Mouse (Mus musculus) kidney, embryonic 16.5 days (tissue): ENCODE results near the gene Olfr1462. TPM values are rescaled to one million over a fixed set of nuclear protein-coding genes. Genes with fewer than 3 reads are reported as not detected.

ENCODE experiments used
- ATAC-seq: fragments of 200-750 bp; cut with Nextera tagmentation; 2 replicates; pipeline ENCODE4 v1.8.0; 2017; ENCODE audit warnings: moderate TSS enrichment; ENCODE audit not compliant: low FRiP score, low TSS enrichment
- H3K27ac ChIP-seq: fragments of 300-500 bp; sonication (generic); 2 replicates; pipeline ENCODE4 v1.5.1; 2014; ENCODE audit warnings: low read length
- H3K27me3 ChIP-seq: fragments of 300-500 bp; sonication (generic); 2 replicates; pipeline ENCODE4 v1.6.1; 2014; ENCODE audit warnings: low read length, control low read depth, mixed read lengths; ENCODE audit not compliant: insufficient read depth
- H3K36me3 ChIP-seq: fragments of 300-500 bp; sonication (generic); 2 replicates; pipeline ENCODE4 v1.6.1; 2014; ENCODE audit warnings: low read length, control low read depth, mixed read lengths; ENCODE audit not compliant: insufficient read depth
- H3K4me1 ChIP-seq: fragments of 300-500 bp; sonication (generic); 2 replicates; pipeline ENCODE4 v1.6.1; 2014; ENCODE audit warnings: low read length, control low read depth, mixed read lengths; ENCODE audit not compliant: insufficient read depth
- H3K4me2 ChIP-seq: fragments of 300-500 bp; sonication (generic); replicated peaks from 2 replicates; pipeline ENCODE4 v1.6.1; 2014; ENCODE audit warnings: low read depth, low read length
- H3K4me3 ChIP-seq: fragments of 300-500 bp; sonication (generic); 2 replicates; pipeline ENCODE4 v1.5.1; 2014; ENCODE audit warnings: mild to moderate bottlenecking, low read length
- H3K9ac ChIP-seq: fragments of 300-500 bp; sonication (generic); replicated peaks from 2 replicates; pipeline ENCODE4 v1.6.1; 2014; ENCODE audit warnings: low read length
- H3K9me3 ChIP-seq: fragments of 300-500 bp; sonication (generic); 2 replicates; pipeline ENCODE4 v1.6.1; 2016; ENCODE audit warnings: low read length, control low read depth
- WGBS: fragments of 180-500 bp; shearing (Covaris S2); extraction: QIAGEN DNeasy Blood & Tissue Kit; methylation state at CpG from one replicate; pipeline ENCODE4 v1.1.7; 2014; 5-methylcytosine and 5-hydroxymethylcytosine counted together
- polyA plus RNA-seq: library from polyadenylated mRNA; unstranded; fragments of >200 nt; fragmentation: Nextera tagmentation; extraction: Ambion mirVana; gene quantifications from 2 replicates; pipeline ENCODE4 v1.2.1, GENCODE M21; 2015

Gene Olfr1462
- not detected in 2 replicates for polyA plus RNA-seq

- Histone ChIP-seq H3K27ac (no peak within 1 kb of the TSS), H3K27me3 (no peaks in the 10 kb centered on the region), H3K4me3 (no peak within 1 kb of the TSS), H3K9ac (no peak within 1 kb of the TSS), H3K4me1 (no peaks in the 10 kb centered on the region), H3K4me2 (no peak within 1 kb of the TSS), H3K36me3 (no peaks in the 10 kb centered on the region), H3K9me3 (0 out of 2 replicates have a peak, but pooled peaks cover 4% of the 10 kb centered on the region)
- ATAC-seq, result no peak
- 85% methylated on average over 1 of the region's 1 CpGs for WGBS
Observed at GRCm38 (mm10) chr19:13185434-13185833, at the start of gene Olfr1462. TSS of gene Olfr1462 (plus strand) at chr19:13185734.

DNA sequence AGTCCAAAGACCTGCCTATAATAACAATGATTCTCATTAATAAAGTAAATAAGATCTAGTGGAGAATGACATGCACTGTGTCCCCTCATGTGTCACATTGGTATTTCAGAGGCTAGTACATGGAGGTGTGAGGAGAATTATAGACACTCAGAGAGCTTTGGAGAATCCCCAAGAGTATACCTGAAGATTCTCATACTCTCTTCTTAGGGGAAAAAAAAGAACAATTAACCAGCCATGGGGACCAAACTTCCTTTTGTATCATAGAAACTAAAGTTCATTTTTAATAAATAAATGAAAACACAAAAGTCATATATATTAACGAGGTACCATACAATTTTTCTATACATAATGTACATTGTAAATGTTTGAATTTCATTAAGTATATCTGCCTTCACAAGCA lies 36.1 kb upstream of the Olfr1462 start, which contains the start of gene Olfr1459:
Gene Olfr1459 (minus strand): TSS at position 101 of the 400 bp plus-strand sequence.
- no peak within 1 kb of the TSS for H3K27ac ChIP-seq
- WGBS, result 77% methylated on average over 1 of the region's 1 CpGs

DNA sequence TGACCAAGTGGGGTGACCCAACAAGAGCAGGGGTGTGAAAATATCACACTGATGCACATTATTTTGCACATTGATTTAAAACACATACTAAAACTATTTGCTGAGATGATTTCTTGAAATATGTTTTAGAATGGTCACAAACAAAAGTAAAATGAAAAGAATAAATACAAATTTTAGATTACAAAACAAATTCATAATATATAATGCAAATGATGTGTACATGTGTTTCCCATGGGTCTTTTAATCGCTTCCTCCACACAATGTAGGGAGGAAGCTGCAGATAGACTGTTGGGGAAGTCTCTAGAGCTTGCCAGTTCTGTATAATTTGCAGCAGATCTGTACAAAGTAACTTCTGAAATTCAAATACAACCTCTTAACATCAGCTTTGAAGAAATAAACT lies 22.8 kb upstream of the Olfr1462 start, which contains the start of gene Olfr1461:
Gene Olfr1461 (plus strand): TSS at position 301 of the 400 bp plus-strand sequence.
- no peaks in the 10 kb centered on the region for H3K36me3 ChIP-seq

More for the DNA sequence above, 36.1 kb upstream of the Olfr1462 start, which contains the start of gene Olfr1459:
- no peak within 1 kb of the TSS for H3K4me2 ChIP-seq
- H3K27me3 ChIP-seq, result no peaks in the 10 kb centered on the region
- no peak for ATAC-seq
- no peaks in the 10 kb centered on the region for H3K9me3 ChIP-seq
- no peak within 1 kb of the TSS for H3K4me3 ChIP-seq
- H3K9ac ChIP-seq, result no peak within 1 kb of the TSS
- H3K36me3 ChIP-seq, result no peaks in the 10 kb centered on the region
- H3K4me1 ChIP-seq, result no peaks in the 10 kb centered on the region

DNA sequence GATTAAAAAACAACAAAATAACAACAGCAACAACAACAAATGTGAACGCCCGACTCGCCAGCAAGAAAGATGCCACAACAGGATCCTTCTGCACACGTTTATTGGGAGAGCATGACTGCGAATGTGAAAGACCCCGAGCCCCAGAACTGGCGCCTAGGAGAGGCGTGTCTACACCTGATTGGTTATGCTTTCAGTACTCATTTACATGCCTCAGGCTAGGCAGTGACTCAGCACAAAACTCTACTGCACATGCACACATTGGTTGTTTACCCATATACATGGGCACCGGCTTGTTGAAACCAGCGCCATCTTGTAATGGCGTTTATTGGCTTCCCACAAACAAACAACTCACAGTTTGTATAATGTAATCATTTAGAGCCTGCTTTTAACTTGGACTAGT lies 36.1 kb downstream of the Olfr1462 start:
- Histone ChIP-seq H3K4me3 (no peak overlapping the region), H3K9ac (no peak overlapping the region), H3K9me3 (peaks cover 5% of the 10 kb centered on the region; the same call in 1 of the 2 replicates), H3K36me3 (no peaks in the 10 kb centered on the region), H3K27ac (no peak overlapping the region), H3K4me1 (no peaks in the 10 kb centered on the region), H3K4me2 (no peak overlapping the region), H3K27me3 (no peaks in the 10 kb centered on the region)
- 87% methylated on average over 11 of the region's 11 CpGs for WGBS
- ATAC-seq, result no peak

More for the DNA sequence above, 22.8 kb upstream of the Olfr1462 start, which contains the start of gene Olfr1461:
- Histone ChIP-seq H3K27ac (no peak within 1 kb of the TSS), H3K9ac (no peak within 1 kb of the TSS), H3K4me1 (no peaks in the 10 kb centered on the region), H3K4me3 (no peak within 1 kb of the TSS), H3K27me3 (no peaks in the 10 kb centered on the region), H3K9me3 (no peaks in the 10 kb centered on the region), H3K4me2 (no peak within 1 kb of the TSS)
- ATAC-seq, result no peak
- WGBS, result 50% methylated on average over 1 of the region's 1 CpGs

DNA sequence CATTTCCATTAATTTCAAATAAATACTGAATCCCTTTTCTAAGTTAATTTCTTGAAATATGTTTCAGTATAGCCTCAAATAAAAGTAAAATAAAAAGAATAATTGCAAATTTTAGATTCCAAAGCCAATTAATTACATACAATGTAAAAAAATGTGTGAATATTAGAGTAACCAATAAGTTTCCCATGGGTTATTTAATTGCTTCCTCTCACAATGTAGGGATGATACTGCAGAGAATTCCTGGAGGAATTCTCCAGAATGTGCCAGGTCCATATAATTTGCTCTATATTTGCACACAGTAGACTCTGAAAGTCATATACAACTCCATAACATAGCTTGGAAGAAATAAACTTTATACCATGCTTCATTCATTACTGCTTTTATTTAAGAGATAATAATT lies 45.5 kb downstream of the Olfr1462 start, which contains the start of gene Olfr1463:
Gene Olfr1463 (plus strand): TSS at position 301 of the 400 bp plus-strand sequence.
- Histone ChIP-seq H3K4me2 (no peak within 1 kb of the TSS), H3K27me3 (no peaks in the 10 kb centered on the region), H3K36me3 (no peaks in the 10 kb centered on the region), H3K9ac (no peak within 1 kb of the TSS), H3K9me3 (peaks cover 5% of the 10 kb centered on the region; the same call in 1 of the 2 replicates), H3K4me3 (no peak within 1 kb of the TSS), H3K4me1 (no peaks in the 10 kb centered on the region), H3K27ac (no peak within 1 kb of the TSS)
- ATAC-seq, result no peak

Other genes with a start within 250 kb of the Olfr1462 start
- gene Olfr1450, start 235.5 kb upstream of the Olfr1462 start, polyA plus RNA-seq, result not detected in 2 replicates
- not detected in 2 replicates for gene Olfr1451, start 190.7 kb upstream of the Olfr1462 start, polyA plus RNA-seq
- gene Olfr1453, start 157.4 kb upstream of the Olfr1462 start, polyA plus RNA-seq, result not detected in 2 replicates
- not detected in 2 replicates for gene Olfr1454, start 125.1 kb upstream of the Olfr1462 start, polyA plus RNA-seq
- not detected in 2 replicates for gene Olfr1457, start 87.8 kb upstream of the Olfr1462 start, polyA plus RNA-seq
- not detected in 2 replicates for gene Olfr1458, start 79.0 kb upstream of the Olfr1462 start, polyA plus RNA-seq
- gene Olfr1459, start 36.2 kb upstream of the Olfr1462 start, polyA plus RNA-seq, result not detected in 2 replicates
- gene Olfr1461, start 22.7 kb upstream of the Olfr1462 start, polyA plus RNA-seq, result not detected in 2 replicates
- not detected in 2 replicates for gene Olfr1463, start 45.6 kb downstream of the Olfr1462 start, polyA plus RNA-seq
- not detected in 2 replicates for gene Olfr1465, start 129.8 kb downstream of the Olfr1462 start, polyA plus RNA-seq
- not detected in 2 replicates for gene Olfr1466, start 153.1 kb downstream of the Olfr1462 start, polyA plus RNA-seq
- not detected in 2 replicates for gene Olfr1467, start 176.5 kb downstream of the Olfr1462 start, polyA plus RNA-seq
- gene Olfr1469, start 222.1 kb downstream of the Olfr1462 start, polyA plus RNA-seq, result not detected in 2 replicates